Mouse (Mus musculus) embryo, embryonic 11 days (tissue): ENCODE results near the gene Rem1.
"Not testable (repeated sequence)": the region's sequence is repeated elsewhere in the genome, so short reads cannot be mapped to it uniquely, and the experiment has no call there.

Source experiments
- DNase-seq: peaks from one replicate; pipeline ENCODE4 v3.0.0-alpha.2; 2015

The Rem1 gene

DNA sequence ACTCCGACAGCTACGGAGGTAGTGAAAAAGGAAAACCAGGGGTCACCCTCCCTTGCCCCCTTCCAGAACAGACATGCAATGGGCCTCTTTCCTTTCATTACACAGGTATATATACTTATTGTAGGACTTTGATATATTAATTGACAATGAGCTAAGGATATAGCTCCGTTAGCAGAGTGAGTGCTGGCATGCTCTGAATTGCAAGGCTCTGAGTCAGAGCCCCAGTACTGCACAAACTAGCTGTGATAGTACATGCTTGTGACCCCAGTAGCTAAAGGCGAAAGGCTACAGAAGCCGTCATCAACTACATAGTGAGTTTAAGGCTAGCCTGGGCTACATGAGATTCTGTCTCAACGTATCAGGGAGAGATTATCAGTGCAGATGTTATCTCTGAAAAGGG lies 3.2 kb downstream of the Rem1 start:
- no peak for DNase-seq

- DNase-seq, result peak; percentile 63
Measured at GRCm38 (mm10) chr2:152633334-152633733, 6.6 kb downstream of the Rem1 start.

GRCm38 (mm10) chr2:152634311-152634710 lies 7.6 kb downstream of the Rem1 start:
- DNase-seq, result no peak

DNA sequence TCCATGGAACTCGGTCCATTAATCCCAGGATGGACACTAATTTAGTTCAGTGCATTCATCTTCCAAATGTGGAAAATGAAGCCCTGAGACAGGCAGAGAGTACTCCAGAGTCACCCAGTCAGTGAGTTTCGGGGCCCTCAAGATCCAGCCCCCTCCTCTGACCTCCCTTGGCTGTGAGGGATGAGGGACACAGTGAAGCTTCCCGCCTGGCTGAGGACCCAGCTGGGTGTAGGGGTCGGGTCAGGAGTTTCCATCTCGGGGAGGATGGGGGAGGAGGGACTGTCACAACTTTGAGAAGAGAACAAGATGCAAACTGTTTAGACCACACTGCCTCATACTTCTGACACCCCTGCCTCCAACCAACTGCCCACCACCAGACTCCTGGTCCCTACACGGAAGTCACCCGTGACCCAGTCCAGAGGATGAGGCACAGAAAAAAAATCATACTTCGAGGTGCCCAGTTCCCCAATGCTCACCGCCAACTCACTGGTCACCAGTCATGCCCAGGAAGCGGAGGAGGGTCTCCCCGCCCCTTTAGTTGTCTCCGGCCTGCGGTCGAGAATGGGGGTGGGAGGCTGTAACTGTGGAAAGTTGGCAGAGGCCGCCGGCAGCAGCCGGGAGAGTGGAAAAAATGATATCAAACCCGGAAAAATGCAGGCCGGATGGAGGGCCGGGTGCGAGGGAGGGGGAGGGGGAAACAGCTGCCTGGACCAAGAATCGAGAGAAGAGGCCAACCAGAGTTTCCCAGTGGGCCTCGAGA lies 9.7 kb downstream of the Rem1 start:
- DNase-seq, result no peak

- DNase-seq, result no peak
Measured at GRCm38 (mm10) chr2:152637006-152637322, 10.2 kb downstream of the Rem1 start.

GRCm38 (mm10) chr2:152637381-152637780 lies 10.6 kb downstream of the Rem1 start:
- DNase-seq, result no peak

- DNase-seq, result no peak
Measured at GRCm38 (mm10) chr2:152638865-152639264, 12.1 kb downstream of the Rem1 start.

DNA sequence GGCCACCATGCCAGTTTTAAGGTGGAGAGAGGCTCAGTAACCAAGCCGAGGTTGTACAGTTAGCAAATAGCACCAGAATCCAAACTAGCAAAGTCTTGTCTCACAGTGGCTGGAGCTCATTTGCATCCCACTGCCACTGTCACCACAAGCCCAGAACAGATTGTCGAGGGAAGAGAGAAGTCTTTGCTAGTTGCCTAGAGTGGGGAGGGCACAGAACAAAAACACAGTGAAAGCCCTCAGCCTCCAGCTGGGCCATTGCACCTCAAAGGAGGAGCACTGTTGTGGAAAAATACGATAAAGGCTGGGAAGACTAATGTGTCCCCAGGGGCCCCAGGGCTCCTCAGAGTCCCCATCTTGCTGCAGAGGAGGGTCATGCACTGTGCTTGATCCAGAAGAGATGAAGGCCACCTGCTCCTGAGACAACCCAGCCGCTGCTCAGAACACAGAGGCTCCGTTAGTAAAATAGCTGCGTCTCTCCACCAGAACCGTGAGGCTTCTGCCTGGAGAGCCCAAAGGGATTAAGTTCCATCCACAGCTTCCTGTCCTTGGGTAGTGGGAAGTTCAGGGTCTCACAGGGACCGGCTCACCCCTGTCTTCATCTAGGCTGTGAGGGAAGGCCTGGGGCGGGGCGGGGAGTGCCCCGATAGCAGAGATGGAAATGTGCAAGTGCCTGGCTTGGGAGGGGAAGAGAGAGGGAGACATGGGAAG lies 12.8 kb downstream of the Rem1 start:
- DNase-seq, result peak; percentile 42

- DNase-seq, result no peak
Measured at GRCm38 (mm10) chr2:152652901-152653620, 26.3 kb downstream of the Rem1 start.

DNA sequence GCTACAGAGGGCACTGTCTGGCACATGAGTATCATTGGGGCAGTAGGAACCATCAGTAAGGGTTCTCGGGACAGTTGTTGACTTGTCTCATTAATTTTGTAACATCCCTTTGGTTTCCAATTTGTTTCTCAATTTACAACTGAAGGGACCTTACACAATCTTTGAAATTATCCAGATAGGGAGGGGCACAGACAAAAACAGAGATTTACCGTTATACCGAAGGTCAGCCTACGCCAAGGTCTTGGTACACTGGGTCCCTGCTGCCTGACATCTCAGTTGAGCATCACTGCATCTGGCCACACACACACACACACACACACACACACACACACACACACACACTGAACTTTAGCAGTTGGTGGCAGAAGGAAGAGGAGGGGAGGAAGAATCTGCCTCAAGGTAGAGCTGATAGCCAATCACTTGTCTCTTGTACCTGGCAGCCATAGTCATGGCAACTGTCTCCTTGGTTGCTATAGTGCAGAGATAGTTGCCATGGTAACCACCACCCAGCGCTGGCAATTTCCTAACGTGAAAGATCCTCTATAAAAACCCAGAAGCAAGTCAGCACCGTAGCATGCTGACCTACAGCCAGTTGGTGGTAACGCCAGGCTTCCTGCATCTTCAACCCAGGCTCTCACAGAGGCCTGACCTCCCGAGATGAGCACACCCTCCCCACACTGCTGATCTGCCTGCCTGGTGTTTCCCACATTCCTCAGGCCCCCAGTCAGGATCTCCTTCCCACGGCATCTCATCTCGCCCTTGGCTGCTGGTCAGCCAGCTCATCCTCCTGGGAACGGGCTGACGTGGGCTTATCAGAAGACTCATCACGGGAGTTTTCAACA lies 27.3 kb downstream of the Rem1 start:
- peak; percentile 40 for DNase-seq

GRCm38 (mm10) chr2:152657398-152657797 lies 30.6 kb downstream of the Rem1 start:
- DNase-seq, result peak; percentile 21

GRCm38 (mm10) chr2:152661163-152661562 lies 34.4 kb downstream of the Rem1 start:
- no peak for DNase-seq

DNA sequence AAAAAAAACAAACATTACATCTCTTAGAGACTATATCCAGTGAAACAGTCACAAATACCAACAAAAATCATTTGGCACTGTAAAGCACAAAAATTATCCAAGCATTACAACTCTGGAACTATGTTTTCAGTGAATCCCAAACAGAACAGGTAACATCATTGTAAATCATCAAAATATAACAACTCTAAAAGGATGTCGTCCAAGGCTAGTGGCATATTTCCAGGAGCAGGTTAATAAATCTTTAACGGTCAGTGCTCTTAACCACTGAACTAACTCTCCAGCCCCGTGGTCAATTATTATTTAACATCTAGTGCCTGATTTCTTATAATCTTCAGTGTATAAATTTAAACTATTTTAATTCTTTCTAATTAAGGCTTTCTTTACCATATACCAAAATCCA lies 39.4 kb downstream of the Rem1 start:
- not testable (repeated sequence) for DNase-seq

DNA sequence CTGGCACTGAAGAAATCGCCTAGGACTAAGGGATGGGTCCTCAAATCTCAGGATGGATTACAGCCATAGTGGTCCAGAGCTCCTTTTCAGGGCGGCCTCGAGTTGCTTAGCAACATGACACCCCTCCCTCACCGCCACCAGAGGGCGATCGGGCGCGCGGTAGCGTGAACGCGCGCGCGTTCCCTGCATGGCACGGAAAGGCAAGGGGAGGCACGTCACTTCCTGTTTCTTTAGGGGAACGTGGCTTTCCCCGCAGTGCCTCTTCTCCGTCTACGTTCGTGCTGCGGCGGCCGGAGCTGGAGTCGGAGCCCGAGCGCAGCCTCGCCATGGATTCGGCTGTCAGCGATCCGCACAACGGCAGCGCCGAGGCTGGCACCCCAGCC lies 42.5 kb downstream of the Rem1 start, which contains the start of gene H13:
TSS of gene H13 (plus strand) at position 206 of the 383 bp plus-strand sequence.
- peak; percentile 97 for DNase-seq

GRCm38 (mm10) chr2:152669639-152670484 lies 43.1 kb downstream of the Rem1 start:
- peak; percentile 80 for DNase-seq

GRCm38 (mm10) chr2:152670983-152671641 lies 44.4 kb downstream of the Rem1 start:
- no peak for DNase-seq

DNA sequence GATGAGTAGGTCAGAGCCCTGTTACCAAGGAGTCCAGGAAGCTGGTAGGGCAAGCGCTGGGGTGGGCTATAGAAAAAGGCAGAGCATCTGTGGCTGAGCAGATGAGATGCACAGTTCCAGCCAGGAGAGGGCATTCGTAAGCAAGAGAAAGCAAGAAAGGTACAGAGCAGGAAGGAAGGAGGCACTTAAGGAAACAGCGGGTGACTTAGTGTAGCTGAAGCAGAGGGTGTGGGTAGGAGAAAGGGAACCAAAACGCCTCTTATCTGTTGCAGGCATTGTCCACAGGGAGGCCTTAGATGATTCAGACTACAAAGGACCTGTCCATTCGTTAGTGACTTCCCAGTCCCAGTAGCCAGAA lies 44.9 kb downstream of the Rem1 start:
- DNase-seq, result peak; percentile 60

GRCm38 (mm10) chr2:152672166-152672565 lies 45.4 kb downstream of the Rem1 start:
- DNase-seq, result no peak

DNA sequence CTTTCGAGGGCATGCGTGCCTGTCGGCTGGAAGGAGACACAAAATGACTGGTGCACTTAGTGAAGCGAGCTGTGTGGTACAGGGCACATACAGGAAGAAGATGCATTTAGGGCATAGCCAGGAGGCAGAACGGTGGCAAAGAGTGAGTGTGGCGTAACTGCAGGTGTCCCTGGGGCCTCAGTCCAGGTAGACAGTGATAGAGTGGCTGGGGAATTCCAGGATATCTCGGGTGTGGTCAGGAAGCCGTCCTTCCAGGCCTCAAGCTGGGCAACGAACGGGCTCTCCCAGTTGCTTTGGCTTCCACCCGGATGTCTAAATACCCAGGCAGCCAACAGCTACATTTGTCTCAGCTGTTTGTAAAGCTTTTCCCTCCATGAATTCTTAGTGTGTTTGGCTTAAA lies 47.4 kb downstream of the Rem1 start:
- DNase-seq, result no peak

DNA sequence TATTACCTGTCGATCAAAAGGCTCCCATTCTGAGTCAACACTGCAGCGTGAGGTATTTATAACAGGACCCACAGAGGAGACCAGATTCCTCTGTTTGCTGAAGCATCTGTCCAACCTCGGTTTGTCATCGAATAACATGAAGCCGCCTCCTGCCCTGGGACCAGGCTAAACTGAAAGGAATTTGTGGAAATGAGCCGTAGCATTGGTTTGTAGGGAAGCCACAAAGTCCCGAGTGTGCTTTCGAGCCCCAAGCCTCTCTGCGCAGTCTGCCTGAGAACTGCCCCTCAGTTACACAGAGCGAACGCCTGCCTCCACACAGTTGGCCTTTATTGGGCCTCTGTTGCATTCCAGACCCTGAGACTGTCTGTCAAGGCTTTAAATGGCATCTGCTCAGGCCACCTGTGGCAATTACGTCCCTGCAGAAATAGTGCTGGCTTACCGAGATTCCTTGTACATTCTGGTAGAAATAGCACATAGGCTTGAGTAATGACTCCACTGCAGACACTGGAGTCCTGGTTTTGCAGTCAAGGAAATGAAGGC lies 48.6 kb downstream of the Rem1 start:
- no peak for DNase-seq

DNA sequence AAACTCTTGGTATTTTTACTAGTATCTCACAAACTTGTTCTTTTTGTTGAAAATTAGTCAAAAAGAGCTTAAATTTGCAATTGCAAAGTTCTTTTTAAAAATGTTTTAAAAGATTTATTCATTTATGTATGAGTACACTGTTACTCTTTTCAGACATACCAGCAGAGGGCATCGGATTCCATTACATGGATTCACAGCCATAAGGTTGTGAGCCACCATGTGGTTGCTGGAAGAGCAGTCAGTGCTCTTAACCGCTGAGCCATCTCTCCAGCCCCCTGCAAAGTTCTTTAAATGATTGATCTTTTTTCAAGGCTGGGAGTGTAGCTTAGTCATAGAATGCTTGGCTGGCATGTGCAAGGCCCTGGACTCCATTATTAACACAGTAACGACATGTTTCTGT lies 51.6 kb downstream of the Rem1 start:
- peak; percentile 77 for DNase-seq
